Mouse (Mus musculus): ENCODE results near the gene Hoxc13. TPM values are rescaled to one million over a fixed set of nuclear protein-coding genes. Genes with fewer than 3 reads are reported as not detected.

The Hoxc13 gene
- total and polyA plus RNA-seq, 3 experiments = not detected

- no peak for DNase-seq (ENCODE audit: low read depth, low spot score)
- H3K4me3 ChIP-seq (ENCODE audit: control insufficient read depth in 1 of 2, insufficient read depth in 1 of 2, low read depth in 2 of 2, low read length in 2 of 2) = no peak overlapping the region
- peaks cover 0 to 5% of the 10 kb centered on the region in 2 experiments; a peak in 1 of 4 replicates for H3K36me3 ChIP-seq (ENCODE audit: control insufficient read depth in 1 of 2, insufficient read depth in 2 of 2, low read length in 2 of 2)
- H3K27me3 ChIP-seq (ENCODE audit: control insufficient read depth in 1 of 2, insufficient read depth in 2 of 2, low read length in 2 of 2) = peaks cover 22 to 38% of the 10 kb centered on the region in 2 experiments
- no peak overlapping the region for H3K9ac ChIP-seq (ENCODE audit: control insufficient read depth, low read depth, low read length, poor library complexity, severe bottlenecking)
- H3K9me3 ChIP-seq (replicated peaks; ENCODE audit: insufficient read depth, low read length) = no peaks in the 10 kb centered on the region
- TF ChIP-seq SIN3A (IDR thresholded peaks at IDR 0.05; ENCODE audit: low read length) = no peak
- no peak for TF ChIP-seq POLR2AphosphoS5 (IDR thresholded peaks at IDR 0.05; ENCODE audit: borderline replicate concordance, low read depth, low read length)
- no peak for TF ChIP-seq HCFC1 (IDR thresholded peaks at IDR 0.05; ENCODE audit: low read depth, low read length)
- no peak for TF ChIP-seq MEF2A (IDR thresholded peaks at IDR 0.05; ENCODE audit: extremely low read depth, insufficient replicate concordance, low read depth, low read length, poor library complexity, severe bottlenecking)
- TF ChIP-seq GATA1 (IDR thresholded peaks at IDR 0.05; ENCODE audit: low read depth, low read length) = no peak
- TF ChIP-seq MYC (IDR thresholded peaks at IDR 0.05; ENCODE audit: low read depth, low read length) = no peak
- no peak for TF ChIP-seq ELF1 (IDR thresholded peaks at IDR 0.05; ENCODE audit: low read depth, low read length)
- TF ChIP-seq TAL1 (IDR thresholded peaks at IDR 0.05; ENCODE audit: low read length) = no peak
- TF ChIP-seq E2F4 (IDR thresholded peaks at IDR 0.05; ENCODE audit: borderline replicate concordance, low read depth, low read length) = no peak
- TF ChIP-seq NRF1 (IDR thresholded peaks at IDR 0.05; ENCODE audit: insufficient read depth, low read depth, low read length, poor library complexity, severe bottlenecking) = no peak
- TF ChIP-seq MYB (IDR thresholded peaks at IDR 0.05; ENCODE audit: low read depth, low read length) = no peak
- no peak for TF ChIP-seq KAT2A (conservative IDR thresholded peaks at IDR 0.05; ENCODE audit: low read depth, low read length)
- TF ChIP-seq ZC3H11A (IDR thresholded peaks at IDR 0.05; ENCODE audit: low read depth, low read length) = no peak
- no peak for TF ChIP-seq UBTF (IDR thresholded peaks at IDR 0.05; ENCODE audit: borderline replicate concordance, insufficient read depth, low read depth, low read length)
- no peak for TF ChIP-seq EP300 (IDR thresholded peaks at IDR 0.05; ENCODE audit: low read depth in 1 of 2, low read length in 2 of 2)
- no peak for TF ChIP-seq JUND (IDR thresholded peaks at IDR 0.05; ENCODE audit: low read depth, low read length)
- H3K4me1 ChIP-seq (ENCODE audit: control insufficient read depth in 1 of 2, insufficient read depth in 2 of 2, low read length in 2 of 2) = peaks cover 5 to 6% of the 10 kb centered on the region in 2 experiments; a peak in 3 of 4 replicates
- H3K79me2 ChIP-seq (ENCODE audit: control insufficient read depth, insufficient read depth, low read length, poor library complexity) = no peaks in the 10 kb centered on the region; the same call in 1 of the 2 replicates
- no peak overlapping the region for H3K27ac ChIP-seq (ENCODE audit: control insufficient read depth, low read depth, low read length)
These were observed 28.8 kb downstream of the Hoxc13 start for GRCm38 (mm10) chr15:102949696-102950095.

GRCm38 (mm10) chr15:102950877-102951276 lies 30.0 kb downstream of the Hoxc13 start:
- no peak overlapping the region for H3K9ac ChIP-seq (ENCODE audit: control insufficient read depth, low read depth, low read length, poor library complexity, severe bottlenecking)
- no peak overlapping the region for H3K4me3 ChIP-seq (ENCODE audit: control insufficient read depth in 1 of 2, insufficient read depth in 1 of 2, low read depth in 2 of 2, low read length in 2 of 2)
- TF ChIP-seq ELF1 (IDR thresholded peaks at IDR 0.05; ENCODE audit: low read depth, low read length) (no peak), JUND (IDR thresholded peaks at IDR 0.05; ENCODE audit: low read depth, low read length) (no peak), CHD2 (IDR thresholded peaks at IDR 0.05; ENCODE audit: low read length) (no peak), USF2 (IDR thresholded peaks at IDR 0.05; ENCODE audit: borderline replicate concordance in 1 of 2, insufficient read depth in 1 of 2, low read depth in 1 of 2, low read length in 2 of 2) (no peak), TCF12 (IDR thresholded peaks at IDR 0.05; ENCODE audit: low read depth, low read length) (no peak), GATA1 (IDR thresholded peaks at IDR 0.05; ENCODE audit: low read depth, low read length) (no peak), MXI1 (IDR thresholded peaks at IDR 0.05; ENCODE audit: low read depth, low read length) (no peak), MYB (IDR thresholded peaks at IDR 0.05; ENCODE audit: low read depth, low read length) (no peak), SMC3 (IDR thresholded peaks at IDR 0.05; ENCODE audit: low read depth, low read length) (no peak), POLR2AphosphoS2 (IDR thresholded peaks at IDR 0.05; ENCODE audit: low read length) (no peak), BHLHE40 (IDR thresholded peaks at IDR 0.05; ENCODE audit: borderline replicate concordance, low read depth, low read length) (no peak), USF1 (IDR thresholded peaks at IDR 0.05; ENCODE audit: low read depth, low read length) (no peak), ZMIZ1 (IDR thresholded peaks at IDR 0.05; ENCODE audit: low read depth, low read length) (no peak)
- no peak for DNase-seq (ENCODE audit: low read depth, low spot score)
- no peaks in the 10 kb centered on the region for H3K9me3 ChIP-seq (replicated peaks; ENCODE audit: insufficient read depth, low read length)
- no peaks in the 10 kb centered on the region for H3K79me2 ChIP-seq (ENCODE audit: control insufficient read depth, insufficient read depth, low read length, poor library complexity)
- peaks cover 4 to 5% of the 10 kb centered on the region in 2 experiments; a peak in 2 of 4 replicates for H3K4me1 ChIP-seq (ENCODE audit: control insufficient read depth in 1 of 2, insufficient read depth in 2 of 2, low read length in 2 of 2)
- H3K36me3 ChIP-seq (ENCODE audit: control insufficient read depth in 1 of 2, insufficient read depth in 2 of 2, low read length in 2 of 2) = peaks cover 0 to 2% of the 10 kb centered on the region in 2 experiments; a peak in 1 of 4 replicates
- peaks cover 22 to 38% of the 10 kb centered on the region in 2 experiments for H3K27me3 ChIP-seq (ENCODE audit: control insufficient read depth in 1 of 2, insufficient read depth in 2 of 2, low read length in 2 of 2)
- H3K27ac ChIP-seq (ENCODE audit: control insufficient read depth, low read depth, low read length) = no peak overlapping the region

Data from MEL (cell line).